Mouse (Mus musculus) gastrocnemius, postnatal 36 days (tissue): ENCODE data around the gene Hpd. TPM values are rescaled to one million over a fixed set of nuclear protein-coding genes. Genes with fewer than 3 reads are reported as not detected.

Experiments
- DNase-seq, 2 experiments: peaks; one replicate each; pipeline ENCODE4 v3.0.0; 2022
- intact Hi-C: fragments of 180-260 bp; cut with DNase I; formaldehyde crosslinking; loops from one replicate; pipeline ENCODE4 v1.15.1; 2025
- total RNA-seq, 2 experiments: library from RNA; stranded (reverse); gene quantifications; 2 replicates each; pipeline ENCODE4 v1.2.3; 2021

Hpd gene
- total RNA-seq, 2 experiments from 2014 or later, result 0.79 TPM; not detected in 1

- intact Hi-C loops, result no loop called here
Observed at GRCm38 (mm10) chr5:123190912-123191311, 8.4 kb upstream of the Hpd start.

GRCm38 (mm10) chr5:123187306-123187705 lies 4.8 kb upstream of the Hpd start:
- DNase-seq, result no peak
- intact Hi-C loops, result no loop called here

More at GRCm38 (mm10) chr5:123190912-123191311, 8.4 kb upstream of the Hpd start:
- no peak for DNase-seq

- DNase-seq, result no peak
- intact Hi-C loops, result no loop called here
Observed at GRCm38 (mm10) chr5:123185966-123186365, 3.4 kb upstream of the Hpd start.

GRCm38 (mm10) chr5:123181536-123181935 lies 991 bp downstream of the Hpd start:
- DNase-seq, result no peak
- intact Hi-C loops, result no loop called here

- intact Hi-C loops, result no loop called here
Observed at GRCm38 (mm10) chr5:123180390-123180789, 2.1 kb downstream of the Hpd start.

GRCm38 (mm10) chr5:123178792-123179191 lies 3.7 kb downstream of the Hpd start:
- no peak for DNase-seq
- intact Hi-C loops, result no loop called here

More at GRCm38 (mm10) chr5:123180390-123180789, 2.1 kb downstream of the Hpd start:
- no peak for DNase-seq

GRCm38 (mm10) chr5:123171646-123172350 lies 10.7 kb downstream of the Hpd start:
- intact Hi-C loops, result loop anchor here (1.0 to 5.0 kb wide), 3 partner anchors 39 to 104 kb away; partner anchors contain the start of genes Rhof and Tmem120b
- peak; percentile 69 to 79 for DNase-seq

GRCm38 (mm10) chr5:123170365-123170764 lies 12.2 kb downstream of the Hpd start:
- no peak for DNase-seq
- intact Hi-C loops, result loop anchor here (5.0 kb wide), 2 partner anchors 38 to 103 kb away; partner anchors contain the start of genes Rhof and Tmem120b

- intact Hi-C loops, result no loop called here
- no peak for DNase-seq
Observed at GRCm38 (mm10) chr5:123169284-123169683, 13.2 kb downstream of the Hpd start, which contains the start of gene Psmd9. TSS of gene Psmd9 (plus strand) at chr5:123169413.

GRCm38 (mm10) chr5:123167591-123167990 lies 14.9 kb downstream of the Hpd start:
- intact Hi-C loops, result no loop called here
- no peak for DNase-seq

GRCm38 (mm10) chr5:123166437-123166836 lies 16.1 kb downstream of the Hpd start:
- DNase-seq, result no peak
- intact Hi-C loops, result no loop called here

GRCm38 (mm10) chr5:123162942-123163341 lies 19.6 kb downstream of the Hpd start:
- DNase-seq, result no peak
- intact Hi-C loops, result no loop called here

GRCm38 (mm10) chr5:123160341-123160740 lies 22.2 kb downstream of the Hpd start:
- no peak for DNase-seq
- intact Hi-C loops, result no loop called here

GRCm38 (mm10) chr5:123159866-123160265 lies 22.7 kb downstream of the Hpd start:
- intact Hi-C loops, result no loop called here
- DNase-seq, result no peak

- DNase-seq, result no peak
Observed at GRCm38 (mm10) chr5:123159446-123159845, 23.1 kb downstream of the Hpd start.

GRCm38 (mm10) chr5:123157972-123158371 lies 24.6 kb downstream of the Hpd start:
- no peak for DNase-seq
- intact Hi-C loops, result no loop called here

More at GRCm38 (mm10) chr5:123159446-123159845, 23.1 kb downstream of the Hpd start:
- intact Hi-C loops, result no loop called here

GRCm38 (mm10) chr5:123156763-123157162 lies 25.8 kb downstream of the Hpd start:
- intact Hi-C loops, result no loop called here

GRCm38 (mm10) chr5:123155425-123155824 lies 27.1 kb downstream of the Hpd start:
- intact Hi-C loops, result no loop called here
- peak; percentile 57 to 58 for DNase-seq

More at GRCm38 (mm10) chr5:123156763-123157162, 25.8 kb downstream of the Hpd start:
- DNase-seq, result no peak

GRCm38 (mm10) chr5:123152901-123153300 lies 29.6 kb downstream of the Hpd start:
- intact Hi-C loops, result loop anchor here (2.0 to 5.0 kb wide), 2 partner anchors 36 to 86 kb away; no protein-coding TSS in a partner anchor
- no peak for DNase-seq

GRCm38 (mm10) chr5:123151707-123152362 lies 30.7 kb downstream of the Hpd start:
- intact Hi-C loops, result loop anchor here (2.0 to 5.0 kb wide), 2 partner anchors 35 to 85 kb away; no protein-coding TSS in a partner anchor
- DNase-seq, result no peak

- no peak for DNase-seq
- intact Hi-C loops, result loop anchor here (5.0 kb wide), 1 partner anchor 34 kb away; no protein-coding TSS in a partner anchor
Observed at GRCm38 (mm10) chr5:123151077-123151476, 31.4 kb downstream of the Hpd start.
